Mouse (Mus musculus) urinary bladder, postnatal 10 days (tissue): ENCODE measurements at regions not wholly inside any gene's neighbourhood (a gene's known extent, or its start where the extent isn't known, plus 50 kb on each side); places are given as distances from the start of the nearest gene placed in this dataset.

Experiments used
- DNase-seq: peaks from one replicate; pipeline ENCODE4 v3.0.0; 2022; ENCODE audit warnings: low spot score

GRCm38 (mm10) chr17:84107946-84108686 lies 79.6 kb downstream of the Zfp36l2 start:
- no peak for DNase-seq

- DNase-seq, result no peak
Observed at GRCm38 (mm10) chr17:84107497-84107896, 80.2 kb downstream of the Zfp36l2 start.

GRCm38 (mm10) chr17:84104242-84104641 lies 83.5 kb downstream of the Zfp36l2 start:
- no peak for DNase-seq

GRCm38 (mm10) chr17:84103344-84103743 lies 84.4 kb downstream of the Zfp36l2 start:
- no peak for DNase-seq

- DNase-seq, result no peak
Observed at GRCm38 (mm10) chr17:84101652-84102051, 86.1 kb downstream of the Zfp36l2 start.

GRCm38 (mm10) chr17:84100523-84100922 lies 87.2 kb downstream of the Zfp36l2 start:
- DNase-seq, result no peak

- DNase-seq, result no peak
Observed at GRCm38 (mm10) chr17:84099737-84100136, 88.0 kb downstream of the Zfp36l2 start.

GRCm38 (mm10) chr17:84097871-84098430 lies 89.8 kb downstream of the Zfp36l2 start:
- no peak for DNase-seq

GRCm38 (mm10) chr17:84097286-84097685 lies 90.5 kb downstream of the Zfp36l2 start:
- DNase-seq, result no peak

- DNase-seq, result no peak
Observed at GRCm38 (mm10) chr17:84096345-84097260, 91.1 kb downstream of the Zfp36l2 start.

- DNase-seq, result no peak
Observed at GRCm38 (mm10) chr17:84095829-84096228, 91.9 kb downstream of the Zfp36l2 start.

GRCm38 (mm10) chr17:84095089-84095488 lies 92.7 kb downstream of the Zfp36l2 start:
- no peak for DNase-seq

GRCm38 (mm10) chr17:84086394-84086793 lies 101.4 kb downstream of the Zfp36l2 start:
- no peak for DNase-seq

GRCm38 (mm10) chr17:84085721-84086120 lies 102.0 kb downstream of the Zfp36l2 start:
- DNase-seq, result no peak

- DNase-seq, result no peak
Observed at GRCm38 (mm10) chr17:84085232-84085631, 102.5 kb downstream of the Zfp36l2 start.

GRCm38 (mm10) chr17:84083307-84084263 lies 104.2 kb downstream of the Zfp36l2 start:
- DNase-seq, result no peak

GRCm38 (mm10) chr17:84082571-84082970 lies 105.2 kb downstream of the Zfp36l2 start:
- no peak for DNase-seq

GRCm38 (mm10) chr17:84081751-84082352 lies 105.9 kb downstream of the Zfp36l2 start:
- no peak for DNase-seq

GRCm38 (mm10) chr17:84075081-84075938 lies 112.4 kb downstream of the Zfp36l2 start:
- no peak for DNase-seq
